Mouse (Mus musculus): ENCODE measurements around the gene Btnl10. TPM values are rescaled to one million over a fixed set of nuclear protein-coding genes. Genes with fewer than 3 reads are reported as not detected.
"Not testable (repeated sequence)": the region's sequence is repeated elsewhere in the genome, so short reads cannot be mapped to it uniquely, and the experiment has no call there.

Gene Btnl10
- polyA plus RNA-seq, 1 experiment, result 0.26 TPM

DNA sequence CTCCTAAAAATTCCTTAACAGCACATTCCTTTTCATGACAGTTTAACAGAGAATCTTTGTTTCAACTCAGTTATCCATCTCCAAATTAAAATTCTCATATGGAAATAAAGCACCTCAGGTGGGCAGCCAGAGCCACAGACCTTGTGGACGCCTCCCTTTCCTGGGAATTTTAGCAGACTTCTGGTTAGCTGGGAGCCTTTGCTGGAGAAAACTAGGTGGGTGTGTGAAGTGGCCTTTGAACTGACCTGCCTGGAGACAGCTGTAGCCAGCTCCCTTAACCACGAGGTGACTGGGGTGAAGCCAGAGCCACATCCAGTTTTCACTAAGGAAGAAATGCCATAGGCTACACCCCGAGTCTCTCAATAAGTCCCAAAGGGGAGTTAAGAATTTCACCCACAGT, 11.9 kb downstream of the Btnl10 start:
- no peak for DNase-seq (ENCODE audit: extremely low spot score in 1 of 2, low spot score in 1 of 2)

- no peak for DNase-seq (ENCODE audit: extremely low spot score in 1 of 2, low spot score in 1 of 2)
Observed at GRCm38 (mm10) chr11:58930254-58930653, 12.5 kb downstream of the Btnl10 start.

GRCm38 (mm10) chr11:58931576-58931975, 13.9 kb downstream of the Btnl10 start:
- no peak for DNase-seq (ENCODE audit: extremely low spot score in 1 of 2, low spot score in 1 of 2)

DNA sequence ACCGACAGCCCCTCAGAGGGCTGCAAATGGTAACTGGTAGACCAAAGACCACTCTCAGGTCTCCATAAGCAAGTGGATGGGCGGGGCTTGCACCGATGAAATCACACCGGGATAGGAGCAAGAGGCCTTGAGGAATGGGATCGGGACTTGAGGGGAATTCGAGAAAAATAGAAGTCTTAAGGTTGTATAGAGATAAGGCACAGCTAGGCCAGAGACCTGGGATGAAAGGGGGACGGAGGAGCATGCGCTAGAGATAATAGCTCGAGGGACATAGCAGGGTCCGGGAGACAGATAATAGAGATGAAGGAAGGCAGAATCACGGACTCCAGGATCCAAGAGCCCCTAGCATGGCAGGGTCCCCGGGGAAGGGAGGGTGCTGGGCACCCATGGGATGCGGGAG, 20.2 kb downstream of the Btnl10 start:
- DNase-seq (ENCODE audit: extremely low spot score in 1 of 2, low spot score in 1 of 2), result no peak

DNA sequence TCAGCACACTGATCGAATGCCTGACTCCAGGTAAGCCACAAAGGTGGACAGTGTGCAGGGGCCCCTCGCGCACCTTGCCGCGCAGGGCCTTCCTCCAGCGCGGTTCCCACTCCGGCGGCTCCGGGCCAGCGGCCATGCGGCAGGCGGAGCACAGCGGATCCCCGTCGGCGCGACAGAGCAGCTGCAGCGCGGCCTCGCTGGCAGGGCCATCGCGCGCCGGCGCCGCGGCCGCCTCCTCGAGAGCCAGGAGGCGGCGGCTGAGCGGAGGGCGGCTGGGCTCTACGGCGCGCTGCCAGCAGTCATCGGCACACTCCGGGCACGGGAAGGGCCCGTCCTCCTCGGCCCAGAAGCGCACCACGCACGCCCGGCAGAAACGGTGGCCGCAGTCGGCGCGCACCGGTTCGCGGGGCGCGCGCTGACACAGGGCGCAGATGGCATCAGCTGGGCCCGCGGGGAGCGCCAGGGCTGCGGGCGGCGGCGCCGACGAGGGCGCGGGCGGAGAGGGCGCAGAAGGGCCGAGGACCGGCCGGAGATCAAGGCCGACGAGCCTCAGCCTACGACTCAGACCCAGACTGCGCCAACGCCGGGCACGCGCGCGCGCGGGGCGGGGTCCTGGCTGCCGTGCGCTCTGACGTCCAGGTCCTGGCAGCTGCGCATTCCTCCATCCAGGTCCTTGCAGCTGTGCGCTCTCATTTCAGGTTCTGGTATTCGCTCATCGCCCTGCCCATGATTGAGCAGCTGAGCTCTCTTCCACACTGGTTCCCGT, 20.8 kb downstream of the Btnl10 start, which contains the start of gene Rnf187:
Gene Rnf187, minus strand, starts transcription at position 595 of the 766 bp plus-strand sequence.
- DNase-seq (ENCODE audit: extremely low spot score in 1 of 2, low spot score in 1 of 2), result peak; percentile 89 to 94

DNA sequence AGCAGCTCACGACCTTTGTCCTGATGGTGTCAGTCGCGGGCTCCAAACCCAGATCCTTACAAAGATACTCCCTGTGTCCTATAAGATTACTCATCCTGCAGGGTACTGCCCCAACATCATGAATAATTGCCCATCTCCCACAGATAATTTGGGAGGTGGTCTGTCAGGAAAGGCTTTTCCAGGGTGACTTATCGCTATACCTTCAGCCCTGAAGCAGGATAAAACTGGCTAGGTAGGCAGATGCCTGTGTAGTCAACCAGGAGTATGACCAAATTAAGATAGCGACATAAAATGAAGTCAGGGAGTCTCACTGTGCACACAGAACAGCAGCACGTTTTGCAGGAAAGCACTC, 21.4 kb downstream of the Btnl10 start:
- no peak for DNase-seq (ENCODE audit: extremely low spot score in 1 of 2, low spot score in 1 of 2)

DNA sequence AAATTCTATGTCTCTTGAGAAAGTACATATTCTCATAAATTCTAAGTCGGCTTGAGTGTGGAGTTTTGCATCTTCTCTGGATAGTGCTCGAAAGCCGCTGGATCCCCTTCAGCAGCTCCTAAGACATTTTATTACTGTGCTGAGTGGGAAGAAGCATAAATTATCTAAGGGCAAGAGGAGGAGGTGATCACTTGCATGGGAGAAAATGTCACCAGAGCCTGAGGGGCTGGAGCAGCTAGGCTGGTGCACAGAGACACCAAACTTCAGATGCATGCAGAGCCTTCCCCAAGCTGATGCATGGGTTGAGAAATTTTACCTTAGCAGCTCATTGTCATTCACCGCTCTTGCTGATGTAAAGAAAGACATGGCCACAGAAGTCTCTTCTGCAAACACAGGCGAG, 26.4 kb downstream of the Btnl10 start:
- DNase-seq (ENCODE audit: extremely low spot score in 1 of 2, low spot score in 1 of 2), result peak in 1 of 2 experiments; percentile 20

DNA sequence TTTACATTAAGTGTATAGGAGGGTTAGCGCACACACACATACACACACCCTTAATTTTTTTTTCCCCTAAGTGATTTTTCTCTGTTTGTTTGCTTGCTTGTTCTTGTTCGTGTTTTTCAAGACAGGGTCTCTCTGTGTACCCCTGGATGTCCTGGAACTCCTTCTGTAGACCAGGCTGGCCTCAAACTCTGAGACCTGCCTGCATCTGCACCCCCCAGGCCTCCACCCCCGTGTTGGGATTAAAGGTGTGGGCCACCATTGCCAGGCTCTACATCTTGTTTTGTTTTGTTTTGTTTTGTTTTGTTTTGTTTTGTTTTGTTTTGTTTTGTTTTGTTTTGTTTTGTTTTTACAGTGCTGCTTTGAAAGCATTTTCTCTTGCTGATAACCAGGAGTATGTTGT, 29.6 kb downstream of the Btnl10 start:
- DNase-seq (ENCODE audit: extremely low spot score in 1 of 2, low spot score in 1 of 2), result no peak

GRCm38 (mm10) chr11:58947798-58948528, 30.3 kb downstream of the Btnl10 start:
- DNase-seq (ENCODE audit: extremely low spot score in 1 of 2, low spot score in 1 of 2), result peak in 1 of 2 experiments; percentile 75

GRCm38 (mm10) chr11:58948542-58949479, 31.1 kb downstream of the Btnl10 start, which contains the start of gene Hist3h2ba:
TSS of gene Hist3h2ba (plus strand) at chr11:58948920.
- peak; percentile 86 to 93 for DNase-seq (ENCODE audit: extremely low spot score in 1 of 2, low spot score in 1 of 2)

- DNase-seq (ENCODE audit: extremely low spot score in 1 of 2, low spot score in 1 of 2), result peak in 1 of 2 experiments; percentile 81
Observed at GRCm38 (mm10) chr11:58949480-58950431, 32.0 kb downstream of the Btnl10 start.

DNA sequence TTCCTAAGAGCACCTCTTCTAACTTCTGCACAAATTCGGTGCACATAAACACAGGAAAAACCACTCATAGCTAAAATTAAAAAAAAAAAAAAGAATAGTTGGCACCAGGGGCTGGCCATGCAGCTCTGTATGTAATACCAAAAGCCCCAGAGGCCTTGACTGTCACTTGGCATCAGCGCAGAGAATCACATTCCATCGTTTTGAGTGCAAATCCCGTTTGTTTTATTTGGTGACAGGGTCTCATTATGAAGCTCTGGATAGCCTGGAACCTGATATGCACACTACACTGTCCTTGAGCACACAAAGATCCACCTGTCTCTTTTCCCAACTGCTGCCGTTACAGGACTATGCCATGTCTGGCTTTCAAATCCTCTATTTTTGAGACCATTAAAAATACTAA, 33.5 kb downstream of the Btnl10 start:
- no peak for DNase-seq (ENCODE audit: extremely low spot score in 1 of 2, low spot score in 1 of 2)

DNA sequence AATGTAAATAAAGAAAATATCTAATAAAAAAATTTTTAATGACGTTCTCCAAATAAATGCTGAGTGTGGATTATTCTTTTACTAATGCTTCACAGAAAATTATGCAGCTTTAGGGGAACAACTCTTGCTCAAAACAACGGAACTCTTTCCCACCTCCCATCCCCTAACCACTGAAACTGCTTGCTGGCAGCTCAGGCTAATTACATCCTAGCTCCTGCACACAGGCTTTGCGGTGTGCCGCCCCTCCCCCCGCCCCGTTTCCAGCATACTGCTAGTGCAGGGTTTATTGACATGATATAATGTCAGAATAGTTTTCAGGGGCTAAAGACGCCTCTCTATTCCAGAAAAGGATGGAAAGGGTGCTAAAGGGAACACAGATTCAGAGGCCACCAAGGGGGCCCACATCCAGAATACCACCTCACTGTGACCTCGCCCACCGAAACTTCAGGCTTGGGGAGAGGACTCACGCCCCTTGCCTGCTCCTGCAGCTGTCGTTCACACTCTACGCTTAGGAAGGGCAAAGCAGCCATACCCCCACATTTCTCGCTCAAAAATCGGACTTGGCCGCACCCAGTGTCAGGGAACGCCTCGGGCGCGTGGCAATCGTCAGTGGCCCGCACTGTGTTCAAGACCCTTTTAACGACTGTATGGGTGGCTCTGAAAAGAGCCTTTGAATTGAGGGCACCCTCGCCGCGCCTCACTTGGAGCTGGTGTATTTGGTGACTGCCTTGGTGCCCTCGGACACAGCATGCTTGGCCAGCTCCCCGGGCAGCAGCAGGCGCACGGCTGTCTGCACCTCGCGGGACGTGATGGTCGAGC, 35.9 kb downstream of the Btnl10 start:
- peak in 1 of 2 experiments; percentile 31 for DNase-seq (ENCODE audit: extremely low spot score in 1 of 2, low spot score in 1 of 2)

GRCm38 (mm10) chr11:58954170-58954419, 36.4 kb downstream of the Btnl10 start:
- not testable (repeated sequence) for DNase-seq (ENCODE audit: extremely low spot score in 1 of 2, low spot score in 1 of 2)

DNA sequence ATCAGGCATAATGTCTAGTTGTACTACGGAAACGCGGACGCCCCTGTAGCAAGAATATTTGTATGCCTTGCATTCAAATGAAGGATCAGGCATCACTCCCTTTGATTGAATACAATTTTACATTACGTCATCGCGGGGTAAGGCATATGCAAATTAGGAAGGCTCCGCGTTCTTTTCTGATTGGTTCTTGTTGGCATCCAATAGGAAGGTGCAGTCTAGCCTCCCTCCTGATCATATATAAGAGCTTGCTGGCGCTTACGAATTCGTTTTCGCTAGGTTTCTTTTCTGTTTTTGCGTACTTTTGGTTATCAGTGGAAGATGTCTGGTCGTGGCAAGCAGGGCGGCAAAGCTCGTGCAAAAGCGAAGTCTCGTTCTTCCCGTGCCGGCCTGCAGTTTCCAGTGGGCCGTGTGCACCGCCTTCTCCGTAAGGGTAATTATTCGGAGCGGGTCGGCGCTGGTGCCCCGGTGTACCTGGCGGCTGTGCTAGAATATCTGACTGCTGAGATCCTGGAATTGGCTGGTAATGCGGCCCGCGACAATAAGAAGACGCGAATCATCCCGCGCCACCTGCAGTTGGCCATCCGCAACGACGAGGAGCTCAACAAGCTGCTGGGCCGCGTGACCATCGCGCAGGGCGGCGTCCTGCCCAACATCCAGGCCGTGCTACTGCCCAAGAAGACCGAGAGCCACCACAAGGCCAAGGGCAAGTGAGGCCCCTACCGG, 36.9 kb downstream of the Btnl10 start, which contains the start of the genes Hist3h2a and Trim17:
Gene Hist3h2a, plus strand, starts transcription at position 266 of the 723 bp plus-strand sequence.
Gene Trim17, plus strand, starts transcription at position 266 of the 723 bp plus-strand sequence.
- DNase-seq (ENCODE audit: extremely low spot score in 1 of 2, low spot score in 1 of 2), result peak; percentile 98

- DNase-seq (ENCODE audit: extremely low spot score in 1 of 2, low spot score in 1 of 2), result peak in 1 of 2 experiments; percentile 35
Observed at GRCm38 (mm10) chr11:58955143-58955867, 37.6 kb downstream of the Btnl10 start.

GRCm38 (mm10) chr11:58955868-58956257, 38.2 kb downstream of the Btnl10 start:
- no peak for DNase-seq (ENCODE audit: extremely low spot score in 1 of 2, low spot score in 1 of 2)
